Mouse (Mus musculus) heart, embryonic 16.5 days (tissue): ENCODE results near the gene Btbd8. TPM values are rescaled to one million over a fixed set of nuclear protein-coding genes. Genes with fewer than 3 reads are reported as not detected.

ENCODE experiments used
- ATAC-seq: fragments of 200-750 bp; cut with Nextera tagmentation; replicated peaks from 2 replicates; pipeline ENCODE4 v1.8.0; 2017; ENCODE audit warnings: moderate number of reproducible peaks; ENCODE audit not compliant: insufficient read depth, low FRiP score; ENCODE audit errors: extremely low read depth
- H3K27ac ChIP-seq: fragments of 300-500 bp; sonication (generic); 2 replicates; pipeline ENCODE4 v1.5.1; 2014; ENCODE audit warnings: mild to moderate bottlenecking, low read length, control low read depth, moderate library complexity
- H3K27me3 ChIP-seq: fragments of 300-500 bp; sonication (generic); 2 replicates; pipeline ENCODE4 v1.6.1; 2014; ENCODE audit warnings: low read length, mixed read lengths; ENCODE audit not compliant: control insufficient read depth, insufficient read depth
- H3K36me3 ChIP-seq: fragments of 300-500 bp; sonication (generic); 2 replicates; pipeline ENCODE4 v1.6.1; 2014; ENCODE audit not compliant: control insufficient read depth, insufficient read depth
- H3K4me1 ChIP-seq: fragments of 300-500 bp; sonication (generic); 2 replicates; pipeline ENCODE4 v1.6.1; 2014; ENCODE audit warnings: low read length, mixed read lengths; ENCODE audit not compliant: control insufficient read depth, insufficient read depth
- H3K4me2 ChIP-seq: fragments of 300-500 bp; sonication (generic); 2 replicates; pipeline ENCODE4 v1.6.1; 2014; ENCODE audit warnings: low read depth, mild to moderate bottlenecking, control low read depth, low read length
- H3K4me3 ChIP-seq: fragments of 300-500 bp; sonication (generic); 2 replicates; pipeline ENCODE4 v1.5.1; 2014; ENCODE audit warnings: mild to moderate bottlenecking, control low read depth, low read length
- H3K9ac ChIP-seq: fragments of 300-500 bp; sonication (generic); 2 replicates; pipeline ENCODE4 v1.6.1; 2014; ENCODE audit warnings: low read length, control low read depth
- H3K9me3 ChIP-seq: fragments of 300-500 bp; sonication (generic); replicated peaks from 2 replicates; pipeline ENCODE4 v1.6.1; 2016; ENCODE audit warnings: low read length; ENCODE audit not compliant: control insufficient read depth
- WGBS: fragments of 180-500 bp; shearing (Covaris S2); extraction: QIAGEN DNeasy Blood & Tissue Kit; methylation state at CpG from one replicate; pipeline ENCODE4 v1.1.7; 2014; 5-methylcytosine and 5-hydroxymethylcytosine counted together
- polyA plus RNA-seq: library from polyadenylated mRNA; unstranded; fragments of >200 nt; fragmentation: Nextera tagmentation; extraction: Ambion mirVana; gene quantifications from 2 replicates; pipeline ENCODE4 v1.2.1, GENCODE M21; 2015

Btbd8 gene
- polyA plus RNA-seq, 1 experiment from 2014 or later: 3.2 TPM

DNA sequence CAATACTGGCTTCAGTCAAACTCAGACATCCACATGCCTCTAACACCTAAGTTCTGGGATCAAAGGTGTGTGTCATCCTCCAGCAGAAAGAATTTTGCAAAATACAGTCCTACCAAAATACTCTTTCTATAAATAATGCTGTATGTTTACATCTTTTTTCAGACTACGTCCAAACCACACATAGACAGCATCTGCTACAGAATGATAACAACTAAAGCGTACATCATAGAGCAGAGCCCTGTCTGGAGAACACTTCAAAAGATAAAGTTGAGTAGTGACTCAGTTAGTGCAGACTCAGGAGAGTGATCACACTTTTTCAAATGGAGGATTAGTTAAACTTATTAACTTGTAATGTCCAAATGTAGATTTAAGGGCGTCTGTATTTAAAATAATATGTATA lies 110.2 kb downstream of the Btbd8 start:
- ATAC-seq: no peak
- no peak overlapping the region for H3K9ac ChIP-seq
- no peak overlapping the region for H3K4me3 ChIP-seq
- peaks cover 14% of the 10 kb centered on the region for H3K36me3 ChIP-seq
- 74% methylated on average over 3 of the region's 3 CpGs for WGBS
- H3K27me3 ChIP-seq: no peaks in the 10 kb centered on the region
- H3K4me2 ChIP-seq: no peak overlapping the region
- no peak overlapping the region for H3K27ac ChIP-seq
- no peaks in the 10 kb centered on the region for H3K9me3 ChIP-seq
- no peaks in the 10 kb centered on the region for H3K4me1 ChIP-seq

DNA sequence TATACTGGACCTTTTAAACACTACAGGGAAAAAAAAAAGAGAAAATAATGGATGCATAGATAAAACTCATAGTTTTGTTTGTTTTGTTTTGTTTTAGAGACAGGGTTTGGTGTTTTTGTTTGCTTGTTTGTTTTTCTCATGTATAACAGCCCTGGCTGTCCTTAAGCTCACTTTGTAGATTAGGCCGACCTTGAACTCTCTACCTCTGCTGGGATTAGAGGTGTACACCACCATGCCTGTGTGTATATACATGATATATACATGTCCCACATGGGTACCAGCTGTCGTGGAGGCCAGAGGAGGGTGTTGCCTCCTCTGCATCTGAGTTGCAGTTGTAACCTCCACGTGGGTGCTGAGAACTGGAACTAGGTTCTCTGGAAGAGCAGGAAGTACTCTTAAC lies 110.6 kb downstream of the Btbd8 start:
- Histone ChIP-seq H3K27ac (no peak overlapping the region), H3K4me1 (no peaks in the 10 kb centered on the region), H3K9me3 (no peaks in the 10 kb centered on the region), H3K9ac (no peak overlapping the region), H3K4me3 (no peak overlapping the region), H3K36me3 (peaks cover 14% of the 10 kb centered on the region), H3K4me2 (no peak overlapping the region), H3K27me3 (no peaks in the 10 kb centered on the region)
- no peak for ATAC-seq
- 83% methylated on average over 3 of the region's 3 CpGs for WGBS

DNA sequence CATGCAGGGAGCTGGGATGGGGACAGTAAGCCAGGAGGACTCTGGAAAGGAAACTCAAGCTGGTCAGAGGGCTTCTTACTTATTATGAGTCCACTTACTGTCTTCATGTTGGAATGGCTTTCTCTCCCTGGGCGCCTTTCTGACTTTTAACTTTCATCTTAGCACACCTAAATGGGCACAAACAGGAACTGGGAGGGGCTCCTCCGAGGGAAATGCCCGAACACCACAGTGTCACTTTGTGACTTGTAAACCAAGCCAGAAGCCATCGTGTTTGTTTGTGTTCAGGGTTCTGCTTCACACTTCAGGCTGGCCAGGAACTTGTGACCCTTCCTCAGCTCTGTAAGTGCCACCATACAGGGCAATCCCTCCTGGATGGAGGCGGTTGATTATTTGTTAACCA lies 116.5 kb downstream of the Btbd8 start:
- Histone ChIP-seq H3K27ac (no peak overlapping the region), H3K4me2 (no peak overlapping the region), H3K4me1 (no peaks in the 10 kb centered on the region), H3K9ac (no peak overlapping the region), H3K36me3 (peaks cover 15% of the 10 kb centered on the region; the same call in 1 of the 2 replicates), H3K9me3 (no peaks in the 10 kb centered on the region), H3K27me3 (no peaks in the 10 kb centered on the region), H3K4me3 (no peak overlapping the region)
- WGBS: 73% methylated on average over 5 of the region's 5 CpGs
- ATAC-seq: no peak

- Histone ChIP-seq H3K4me3 (no peak overlapping the region), H3K9me3 (no peaks in the 10 kb centered on the region), H3K27me3 (no peaks in the 10 kb centered on the region), H3K4me1 (no peaks in the 10 kb centered on the region), H3K36me3 (peaks cover 10% of the 10 kb centered on the region), H3K27ac (no peak overlapping the region), H3K9ac (no peak overlapping the region), H3K4me2 (no peak overlapping the region)
- ATAC-seq: no peak
- 74% methylated on average over 3 of the region's 3 CpGs for WGBS
Observed at GRCm38 (mm10) chr5:107556969-107557368, 119.2 kb downstream of the Btbd8 start.

Other genes starting within 250 kb of the Btbd8 start
- gene Tgfbr3, start 148.4 kb upstream of the Btbd8 start, polyA plus RNA-seq: 20.1 and 23.2 TPM in 2 replicates
- gene Brdt, start 106.8 kb upstream of the Btbd8 start, polyA plus RNA-seq: 0.76 and 0.96 TPM in 2 replicates
- gene Ephx4, start 35.3 kb upstream of the Btbd8 start, polyA plus RNA-seq: 1.5 and 1.6 TPM in 2 replicates
- gene Lpcat2b, start 6.4 kb upstream of the Btbd8 start, polyA plus RNA-seq: not detected in 2 replicates
- gene Gm42669, start 69.6 kb downstream of the Btbd8 start, polyA plus RNA-seq: 0.21 and 0.30 TPM in 2 replicates
- gene 1700028K03Rik, start 96.7 kb downstream of the Btbd8 start, polyA plus RNA-seq: 0.04 and 0.07 TPM in 2 replicates
- gene Rpap2, start 159.4 kb downstream of the Btbd8 start, polyA plus RNA-seq: 10.6 and 15.2 TPM in 2 replicates
- 15.8 and 17.4 TPM in 2 replicates for gene Glmn, start 159.9 kb downstream of the Btbd8 start, polyA plus RNA-seq